Mouse (Mus musculus) intestine, embryonic 15.5 days (tissue): ENCODE results near the gene Arpc3. TPM values are rescaled to one million over a fixed set of nuclear protein-coding genes. Genes with fewer than 3 reads are reported as not detected.

ENCODE experiments used
- ATAC-seq: fragments of 200-750 bp; cut with Nextera tagmentation; 2 replicates; pipeline ENCODE4 v1.8.0; 2017; ENCODE audit warnings: moderate TSS enrichment, moderate library complexity
- H3K27ac ChIP-seq: fragments of 300-500 bp; sonication (generic); 2 replicates; pipeline ENCODE4 v1.5.1; 2015; ENCODE audit warnings: mild to moderate bottlenecking, inconsistent platforms
- H3K27me3 ChIP-seq: fragments of 300-500 bp; sonication (generic); replicated peaks from 2 replicates; pipeline ENCODE4 v1.6.1; 2015; ENCODE audit warnings: inconsistent platforms
- H3K36me3 ChIP-seq: fragments of 300-500 bp; sonication (generic); 2 replicates; pipeline ENCODE4 v1.6.1; 2015; ENCODE audit warnings: inconsistent platforms
- H3K4me1 ChIP-seq: fragments of 300-500 bp; sonication (generic); replicated peaks from 2 replicates; pipeline ENCODE4 v1.6.1; 2015; ENCODE audit warnings: inconsistent platforms
- H3K4me2 ChIP-seq: fragments of 300-500 bp; sonication (generic); replicated peaks from 2 replicates; pipeline ENCODE4 v1.6.1; 2015; ENCODE audit warnings: mild to moderate bottlenecking, inconsistent platforms
- H3K4me3 ChIP-seq: fragments of 300-500 bp; sonication (generic); replicated peaks from 2 replicates; pipeline ENCODE4 v1.5.1; 2015; ENCODE audit warnings: inconsistent platforms
- H3K9ac ChIP-seq: fragments of 300-500 bp; sonication (generic); 2 replicates; pipeline ENCODE4 v1.6.1; 2015; ENCODE audit warnings: inconsistent platforms
- H3K9me3 ChIP-seq: fragments of 300-500 bp; sonication (generic); 2 replicates; pipeline ENCODE4 v1.6.1; 2016; ENCODE audit warnings: inconsistent platforms
- WGBS: fragments of 180-500 bp; shearing (Covaris S2); methylation state at CpG from one replicate; pipeline ENCODE4 v1.1.7; 2015; 5-methylcytosine and 5-hydroxymethylcytosine counted together
- polyA plus RNA-seq: library from polyadenylated mRNA; unstranded; fragments of >200 nt; fragmentation: Nextera tagmentation; extraction: Ambion mirVana; gene quantifications from 2 replicates; pipeline ENCODE4 v1.2.1, GENCODE M21; 2015

Arpc3 gene
- 128 and 138 TPM in 2 replicates for polyA plus RNA-seq

GRCm38 (mm10) chr5:122391786-122392180 is at the start of gene Arpc3:
Gene Arpc3, plus strand, starts transcription at chr5:122391878.
- H3K9me3 ChIP-seq = no peaks in the 10 kb centered on the region
- no peak within 1 kb of the TSS for H3K27ac ChIP-seq
- under 1% methylated on average over 39 of the region's 39 CpGs for WGBS
- no peaks in the 10 kb centered on the region for H3K27me3 ChIP-seq
- H3K36me3 ChIP-seq = peaks cover 3% of the 10 kb centered on the region; the same call in 1 of the 2 replicates
- peak within 1 kb of the TSS; percentile 68 for H3K4me2 ChIP-seq
- ATAC-seq = peak; percentile 97
- H3K9ac ChIP-seq = peak within 1 kb of the TSS; percentile 77
- peak within 1 kb of the TSS; percentile 82 for H3K4me3 ChIP-seq
- H3K4me1 ChIP-seq = peaks cover 6% of the 10 kb centered on the region; the same call in 1 of the 2 replicates

- WGBS = 74% methylated on average over 1 of the region's 1 CpGs
These were observed 48.8 kb upstream of the Arpc3 start for GRCm38 (mm10) chr5:122342874-122343273.

GRCm38 (mm10) chr5:122343768-122344167 is 47.9 kb upstream of the Arpc3 start:
- peak; percentile 93 for ATAC-seq
- no peaks in the 10 kb centered on the region for H3K27me3 ChIP-seq
- WGBS = 47% methylated on average over 7 of the region's 7 CpGs

More at GRCm38 (mm10) chr5:122342874-122343273, 48.8 kb upstream of the Arpc3 start:
- Histone ChIP-seq H3K9me3 (no peaks in the 10 kb centered on the region), H3K27me3 (no peaks in the 10 kb centered on the region), H3K27ac (no peak overlapping the region), H3K4me2 (no peak overlapping the region), H3K36me3 (no peaks in the 10 kb centered on the region), H3K9ac (no peak overlapping the region), H3K4me1 (no peaks in the 10 kb centered on the region), H3K4me3 (no peak overlapping the region)
- ATAC-seq = no peak

GRCm38 (mm10) chr5:122344260-122344659 is 47.4 kb upstream of the Arpc3 start:
- Histone ChIP-seq H3K27ac (0 out of 2 replicates have a peak overlapping the region, but pooled peaks have one; percentile 20), H3K9me3 (no peaks in the 10 kb centered on the region), H3K9ac (no peak overlapping the region), H3K27me3 (no peaks in the 10 kb centered on the region), H3K4me2 (no peak overlapping the region), H3K4me3 (no peak overlapping the region), H3K36me3 (no peaks in the 10 kb centered on the region), H3K4me1 (no peaks in the 10 kb centered on the region)
- peak; percentile 80 for ATAC-seq
- 11% methylated on average over 5 of the region's 5 CpGs for WGBS

More at GRCm38 (mm10) chr5:122343768-122344167, 47.9 kb upstream of the Arpc3 start:
- Histone ChIP-seq H3K4me1 (no peaks in the 10 kb centered on the region), H3K27ac (0 out of 2 replicates have a peak overlapping the region, but pooled peaks have one; percentile 20), H3K9ac (no peak overlapping the region), H3K4me2 (no peak overlapping the region), H3K36me3 (no peaks in the 10 kb centered on the region), H3K4me3 (no peak overlapping the region), H3K9me3 (no peaks in the 10 kb centered on the region)

- H3K36me3 ChIP-seq = no peaks in the 10 kb centered on the region
- H3K27me3 ChIP-seq = no peaks in the 10 kb centered on the region
These were observed 45.9 kb upstream of the Arpc3 start for GRCm38 (mm10) chr5:122345777-122346176.

GRCm38 (mm10) chr5:122353807-122354491 is 37.7 kb upstream of the Arpc3 start, which contains the start of the genes Rad9b and Vps29:
Gene Rad9b, minus strand, starts transcription at chr5:122354233.
Gene Vps29, plus strand, starts transcription at chr5:122354369.
- peak within 1 kb of the TSS; percentile 68 for H3K4me2 ChIP-seq
- peak within 1 kb of the TSS; percentile 86 for H3K9ac ChIP-seq
- H3K9me3 ChIP-seq = no peaks in the 10 kb centered on the region
- no peaks in the 10 kb centered on the region for H3K27me3 ChIP-seq
- peak; percentile 96 for ATAC-seq
- H3K4me3 ChIP-seq = peak within 1 kb of the TSS; percentile 94
- H3K4me1 ChIP-seq = 0 out of 2 replicates have a peak, but pooled peaks cover 4% of the 10 kb centered on the region
- WGBS = 1% methylated on average over 50 of the region's 51 CpGs
- H3K27ac ChIP-seq = peak within 1 kb of the TSS; percentile 82
- no peaks in the 10 kb centered on the region for H3K36me3 ChIP-seq

More at GRCm38 (mm10) chr5:122345777-122346176, 45.9 kb upstream of the Arpc3 start:
- Histone ChIP-seq H3K4me2 (no peak overlapping the region), H3K9ac (no peak overlapping the region), H3K27ac (no peak overlapping the region), H3K4me1 (no peaks in the 10 kb centered on the region), H3K4me3 (no peak overlapping the region), H3K9me3 (no peaks in the 10 kb centered on the region)
- 79% methylated on average over 4 of the region's 4 CpGs for WGBS
- ATAC-seq = no peak

GRCm38 (mm10) chr5:122354492-122355067 is 37.1 kb upstream of the Arpc3 start:
- Histone ChIP-seq H3K36me3 (no peaks in the 10 kb centered on the region), H3K4me3 (peak overlapping the region; percentile 94), H3K4me1 (0 out of 2 replicates have a peak, but pooled peaks cover 4% of the 10 kb centered on the region), H3K9ac (peak overlapping the region; percentile 86), H3K4me2 (peak overlapping the region; percentile 68), H3K9me3 (no peaks in the 10 kb centered on the region), H3K27me3 (no peaks in the 10 kb centered on the region), H3K27ac (peak overlapping the region; percentile 82)
- under 1% methylated on average over 57 of the region's 57 CpGs for WGBS
- ATAC-seq = peak; percentile 85

- H3K4me3 ChIP-seq = peak within 1 kb of the TSS; percentile 82
- under 1% methylated on average over 36 of the region's 46 CpGs for whole genome bisulfite sequencing
- peak within 1 kb of the TSS; percentile 91 for H3K27ac ChIP-seq
These were observed 20.0 kb upstream of the Arpc3 start, which contains the start of gene Gpn3 for GRCm38 (mm10) chr5:122371591-122372191. Gene Gpn3, plus strand, starts transcription at chr5:122371876.

GRCm38 (mm10) chr5:122372192-122372769 is 19.4 kb upstream of the Arpc3 start, which contains the start of gene Fam216a:
Gene Fam216a, minus strand, starts transcription at chr5:122372364.
- H3K9ac ChIP-seq = peak within 1 kb of the TSS; percentile 89
- H3K27ac ChIP-seq = peak within 1 kb of the TSS; percentile 91
- H3K4me3 ChIP-seq = peak within 1 kb of the TSS; percentile 82
- no peaks in the 10 kb centered on the region for H3K9me3 ChIP-seq
- no peaks in the 10 kb centered on the region for H3K27me3 ChIP-seq
- peaks cover 8% of the 10 kb centered on the region; the same call in 1 of the 2 replicates for H3K36me3 ChIP-seq
- ATAC-seq = peak; percentile 95
- under 1% methylated on average over 53 of the region's 53 CpGs for WGBS
- H3K4me1 ChIP-seq = peaks cover 3% of the 10 kb centered on the region
- H3K4me2 ChIP-seq = peak within 1 kb of the TSS; percentile 76

More at GRCm38 (mm10) chr5:122371591-122372191, 20.0 kb upstream of the Arpc3 start, which contains the start of gene Gpn3:
- peaks cover 3% of the 10 kb centered on the region for H3K4me1 ChIP-seq
- peaks cover 8% of the 10 kb centered on the region; the same call in 1 of the 2 replicates for H3K36me3 ChIP-seq
- H3K9me3 ChIP-seq = no peaks in the 10 kb centered on the region
- peak; percentile 80 for ATAC-seq
- peak within 1 kb of the TSS; percentile 89 for H3K9ac ChIP-seq
- peak within 1 kb of the TSS; percentile 76 for H3K4me2 ChIP-seq
- H3K27me3 ChIP-seq = no peaks in the 10 kb centered on the region

- 7% methylated on average over 5 of the region's 5 CpGs for WGBS
- peak overlapping the region; percentile 82 for H3K4me3 ChIP-seq
- peak overlapping the region; percentile 88 for H3K27ac ChIP-seq
These were observed 18.8 kb upstream of the Arpc3 start for GRCm38 (mm10) chr5:122372878-122373277.

GRCm38 (mm10) chr5:122377101-122377833 is 14.4 kb upstream of the Arpc3 start:
- Histone ChIP-seq H3K4me1 (peaks cover 3% of the 10 kb centered on the region), H3K4me3 (no peak overlapping the region), H3K9me3 (no peaks in the 10 kb centered on the region), H3K27me3 (no peaks in the 10 kb centered on the region), H3K36me3 (peaks cover 17% of the 10 kb centered on the region; the same call in 1 of the 2 replicates), H3K27ac (no peak overlapping the region), H3K4me2 (no peak overlapping the region), H3K9ac (no peak overlapping the region)
- ATAC-seq = no peak
- WGBS = 89% methylated on average over 4 of the region's 4 CpGs

More at GRCm38 (mm10) chr5:122372878-122373277, 18.8 kb upstream of the Arpc3 start:
- Histone ChIP-seq H3K36me3 (0 out of 2 replicates have a peak, but pooled peaks cover 4% of the 10 kb centered on the region), H3K4me2 (peak overlapping the region; percentile 76), H3K9me3 (no peaks in the 10 kb centered on the region), H3K4me1 (peaks cover 3% of the 10 kb centered on the region), H3K9ac (peak overlapping the region; percentile 89), H3K27me3 (no peaks in the 10 kb centered on the region)
- no peak for ATAC-seq
